Mouse (Mus musculus) c-Kit-positive CD71-negative TER-119-negative erythroid progenitor cells, embryonic 14.5 days (primary cell): Measurements from ENCODE around the gene Cadm3.

ENCODE experiments used
- DNase-seq: peaks from one replicate; pipeline ENCODE4 v3.0.0-alpha.2; 2013; ENCODE audit warnings: low read depth

Gene Cadm3

DNA sequence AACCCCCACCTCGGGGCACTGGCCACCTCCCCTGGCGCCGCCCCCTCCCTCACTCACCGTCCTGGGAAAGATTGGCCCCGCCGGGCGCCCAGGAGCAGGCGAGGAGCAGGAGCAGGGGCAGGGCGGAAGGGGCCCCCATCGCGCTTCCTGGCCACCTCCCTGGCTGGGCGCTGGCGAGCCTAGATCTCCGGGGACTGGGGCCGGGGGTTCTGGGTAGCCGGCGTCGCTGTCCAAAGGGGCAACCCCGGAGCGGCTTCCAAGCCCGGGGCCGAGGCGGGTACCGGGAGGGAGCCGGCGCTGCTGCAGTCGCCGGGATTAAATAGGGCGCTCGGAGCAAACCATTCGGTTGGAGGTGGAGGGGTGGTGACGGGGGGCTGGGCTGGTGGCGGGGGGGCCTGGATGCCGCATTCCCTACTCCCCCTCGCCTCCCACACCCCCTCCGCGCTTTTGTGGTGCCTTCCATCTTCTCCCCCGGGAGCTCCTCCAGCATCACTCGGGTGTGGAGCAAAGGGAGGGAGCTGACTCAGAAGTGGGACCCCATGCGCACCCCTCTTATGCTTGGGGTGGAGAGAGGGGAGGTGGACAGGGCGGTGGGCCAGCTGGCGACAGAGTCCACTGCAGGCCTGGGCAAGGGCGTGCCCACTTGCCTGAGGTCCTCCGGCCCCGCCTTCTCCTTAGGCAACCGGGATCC is at the start of gene Cadm3:
Gene Cadm3, minus strand, starts transcription at position 340 of the 691 bp plus-strand sequence.
- no peak for DNase-seq

DNA sequence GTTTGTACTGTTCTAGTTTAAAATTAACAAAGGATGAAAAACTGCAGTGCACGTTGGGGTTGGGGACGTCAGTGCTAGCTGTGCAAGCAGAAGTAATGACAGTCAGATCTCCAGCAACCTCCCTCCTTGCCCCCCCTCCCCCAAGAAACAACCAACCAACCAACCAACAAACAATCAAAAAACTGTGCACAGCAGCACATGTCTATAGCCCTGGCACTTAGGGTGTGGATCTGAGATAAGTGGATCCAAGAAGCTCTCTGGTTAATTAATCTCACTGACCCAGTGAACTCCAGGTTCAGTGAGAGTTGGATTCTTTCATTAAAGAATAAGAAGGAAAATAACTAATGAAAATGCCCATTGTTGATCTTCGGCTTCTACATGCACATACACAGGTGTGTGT is 47.1 kb upstream of the Cadm3 start:
- no peak for DNase-seq

DNA sequence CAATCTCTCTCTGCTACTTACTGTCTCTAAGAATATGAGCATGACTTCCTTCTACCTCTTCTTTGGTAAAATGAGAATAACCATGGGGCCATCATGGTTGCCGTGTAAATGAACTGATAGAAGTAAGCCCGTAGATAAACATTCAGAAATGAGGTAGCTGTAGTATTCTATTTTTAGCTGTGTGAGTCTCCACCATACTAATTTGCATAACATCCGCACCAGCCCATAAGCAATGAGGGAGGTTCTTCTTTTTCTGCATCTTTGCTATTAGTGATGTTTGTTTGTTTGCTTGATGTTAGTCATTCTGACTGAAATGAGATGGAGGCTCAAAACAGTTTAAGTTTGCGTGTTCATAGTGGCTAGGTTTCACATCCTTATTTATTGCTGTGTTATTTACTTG is 44.4 kb upstream of the Cadm3 start:
- no peak for DNase-seq

DNA sequence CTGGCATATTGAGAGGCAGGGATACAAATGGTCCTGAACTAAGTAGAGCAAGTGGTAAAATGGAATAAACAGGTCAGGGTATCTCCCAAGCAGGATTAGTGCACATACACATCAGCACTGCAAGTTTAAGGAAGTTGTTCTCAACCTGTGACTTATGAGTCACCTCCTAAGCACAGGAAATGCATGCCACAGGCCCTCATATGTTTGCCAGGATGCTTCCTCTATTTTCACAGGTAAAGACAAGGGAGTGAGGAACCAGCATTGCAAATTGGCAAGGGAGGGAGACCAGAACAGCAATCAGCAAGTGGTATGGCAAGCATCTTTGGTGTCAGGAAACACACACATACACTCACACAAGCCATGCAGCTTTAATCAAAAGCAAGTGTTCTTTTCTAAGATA is 41.6 kb upstream of the Cadm3 start:
- DNase-seq = no peak

DNA sequence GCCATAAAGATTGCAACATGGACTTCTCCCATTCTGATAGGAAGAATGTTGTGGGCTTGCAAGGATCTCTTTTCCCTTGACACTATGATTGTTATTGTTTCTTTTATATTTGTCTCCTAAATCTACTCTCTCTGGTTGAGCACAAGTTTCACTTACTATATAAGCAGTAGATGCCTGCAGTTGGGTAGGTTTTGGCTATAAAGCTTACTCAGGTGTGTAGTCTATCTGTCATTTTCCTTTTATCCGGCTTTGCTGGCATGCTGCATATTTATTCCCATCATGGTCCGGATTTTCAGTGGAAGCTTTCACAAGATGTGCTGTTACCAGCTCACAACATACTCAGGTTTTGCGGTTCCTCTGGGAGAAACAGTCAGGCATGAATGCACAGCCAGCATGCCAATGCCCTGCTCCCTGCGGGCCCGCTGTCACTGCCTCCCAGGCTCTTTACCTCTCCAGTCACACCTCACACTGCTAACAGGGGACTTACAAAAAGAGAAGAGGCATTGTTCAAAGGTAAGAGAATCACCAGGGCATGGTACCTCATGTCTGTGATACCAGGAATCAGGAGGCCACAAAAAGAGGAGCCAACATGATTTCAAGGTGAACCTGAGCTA is 37.3 kb upstream of the Cadm3 start:
- no peak for DNase-seq

DNA sequence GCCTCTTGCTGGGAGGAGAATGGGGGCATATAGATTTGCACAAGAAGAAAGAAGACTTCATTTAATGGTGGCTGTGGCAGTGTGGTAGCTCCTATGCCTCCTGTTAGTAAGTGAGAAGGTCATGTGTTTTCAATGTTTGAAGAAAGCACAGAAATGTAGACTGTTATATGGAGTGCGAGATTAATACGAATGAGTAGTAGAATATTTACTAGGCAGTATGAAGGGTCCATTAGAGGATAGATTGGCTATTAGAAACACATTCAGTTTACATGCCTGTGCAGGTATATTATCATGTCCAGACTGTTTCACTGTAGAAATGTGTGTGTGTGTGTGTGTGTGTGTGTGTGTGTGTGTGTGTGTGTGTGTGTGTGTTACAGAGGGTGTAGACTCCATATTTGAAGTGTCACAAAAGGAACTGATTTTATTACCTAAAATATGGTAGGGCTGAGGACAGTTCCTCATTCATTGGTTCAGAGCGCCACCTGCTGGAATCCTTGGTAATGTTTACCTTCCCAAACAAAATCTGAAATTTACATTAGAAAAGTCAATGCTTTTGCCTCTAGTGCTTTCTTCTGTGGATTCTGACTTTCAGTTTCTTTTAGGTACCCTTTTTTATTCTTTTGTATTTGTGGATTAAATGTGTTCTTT is 31.0 kb upstream of the Cadm3 start:
- peak; percentile 58 for DNase-seq

DNA sequence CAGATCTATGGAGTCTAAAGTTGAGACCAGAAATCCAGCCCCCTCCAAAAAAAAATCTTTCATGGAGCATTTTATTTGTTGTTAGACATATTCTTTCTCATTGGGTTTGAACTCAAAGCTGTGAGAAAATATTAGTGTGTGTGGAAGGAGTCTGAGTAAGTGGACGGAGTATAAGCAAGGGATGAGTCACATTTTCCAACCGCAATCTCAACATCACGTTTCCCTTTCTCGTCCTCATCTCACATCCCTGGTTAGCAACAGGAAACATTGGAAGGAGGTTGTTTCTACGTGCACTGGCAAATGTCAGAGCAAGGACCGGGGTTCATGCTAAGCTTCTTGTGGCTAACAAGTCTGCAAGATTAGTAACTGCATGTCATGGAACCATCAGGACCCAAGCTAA is 24.3 kb upstream of the Cadm3 start:
- DNase-seq = peak; percentile 18

DNA sequence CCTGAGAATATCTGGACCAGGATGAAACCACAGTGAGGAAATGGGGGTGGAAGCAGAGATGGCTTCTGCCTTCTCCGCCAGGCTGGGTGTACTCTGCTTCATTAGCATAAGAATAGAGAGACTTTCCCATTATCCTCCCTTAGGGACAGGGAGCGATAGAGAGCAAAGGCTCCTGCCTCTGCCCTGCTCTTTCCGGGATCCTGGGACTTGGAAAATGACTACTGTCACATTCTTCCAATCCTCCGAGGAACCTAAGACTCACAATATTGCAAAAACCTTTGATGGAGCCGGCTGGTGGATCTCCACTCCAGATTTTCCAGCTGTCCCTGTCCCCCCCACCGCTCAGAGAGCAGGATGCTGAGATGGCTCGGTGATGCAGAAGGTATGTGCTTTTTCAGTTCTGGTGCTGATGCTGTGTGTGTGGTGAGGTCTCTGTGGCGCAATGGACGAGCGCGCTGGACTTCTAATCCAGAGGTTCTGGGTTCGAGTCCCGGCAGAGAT is 22.5 kb upstream of the Cadm3 start:
- DNase-seq = no peak

DNA sequence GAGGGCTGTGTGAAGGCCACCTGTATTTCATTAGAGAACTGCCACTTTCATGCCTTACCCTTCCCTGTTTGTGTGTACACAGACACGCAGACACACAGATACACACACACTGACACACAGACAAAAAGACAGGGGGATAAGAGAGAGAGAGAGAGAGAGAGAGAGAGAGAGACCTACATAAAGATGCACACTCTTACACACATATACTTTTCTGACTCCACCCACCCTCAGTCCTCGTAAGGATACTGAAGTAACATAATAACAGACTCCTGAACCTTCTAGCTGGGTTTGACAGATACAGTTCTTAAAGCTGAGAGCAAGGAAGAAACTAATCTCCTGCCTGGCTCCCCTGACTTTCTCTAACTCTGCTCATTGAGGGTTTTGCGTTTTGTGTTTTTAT is 21.9 kb upstream of the Cadm3 start:
- no peak for DNase-seq

DNA sequence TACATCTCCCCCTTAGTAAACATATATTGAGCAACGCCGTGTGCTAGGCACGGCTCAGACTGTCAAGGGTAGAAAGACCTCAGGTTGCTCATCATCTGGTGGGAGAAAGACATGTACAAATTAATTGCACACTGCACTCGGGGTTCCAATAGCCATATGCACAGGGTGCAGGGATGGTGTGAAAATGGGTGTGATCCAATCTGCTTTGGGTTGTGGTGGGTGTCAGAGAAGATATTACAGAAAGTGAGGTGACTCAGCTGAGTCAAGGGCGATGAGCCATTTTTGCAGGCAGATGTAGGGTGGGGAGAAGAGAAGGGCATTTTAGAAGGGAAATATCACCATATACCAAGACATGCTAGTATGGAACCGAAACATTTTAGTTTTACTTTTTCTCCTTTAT is 13.9 kb upstream of the Cadm3 start:
- DNase-seq = no peak

DNA sequence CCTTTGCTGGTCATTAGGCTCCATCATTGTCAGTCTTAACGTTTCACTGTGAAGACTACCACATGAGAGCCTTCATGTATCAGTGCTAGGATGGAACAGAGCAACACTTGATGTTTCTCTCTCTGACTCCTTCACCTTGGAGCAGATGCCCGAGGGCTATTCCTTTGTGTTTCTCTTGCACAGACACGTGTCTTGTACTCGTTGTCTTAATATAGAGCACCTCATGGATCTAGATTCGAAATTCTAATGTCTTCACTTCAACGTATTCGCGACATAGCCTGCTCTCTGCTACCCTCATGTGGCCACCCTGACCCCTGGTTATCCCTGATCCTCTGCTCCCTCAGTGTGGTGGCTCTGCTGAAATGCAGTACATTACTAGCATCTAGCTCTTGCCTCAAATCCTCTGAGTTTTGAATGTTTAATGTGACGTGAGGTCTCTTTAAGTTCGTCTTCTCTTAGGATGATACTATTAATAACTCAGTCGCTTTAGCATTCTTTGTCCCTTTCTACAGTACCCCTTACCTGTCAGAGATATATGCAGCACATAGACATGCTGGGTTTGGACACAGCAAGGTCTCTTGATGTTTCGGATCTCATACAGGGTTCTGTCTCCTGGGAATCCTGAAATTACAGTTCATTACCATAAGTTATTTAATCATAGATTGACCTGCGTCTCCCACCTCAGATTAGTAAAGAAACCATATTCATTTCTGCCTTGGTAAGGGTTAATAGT is 10.1 kb upstream of the Cadm3 start:
- DNase-seq = peak; percentile 22

DNA sequence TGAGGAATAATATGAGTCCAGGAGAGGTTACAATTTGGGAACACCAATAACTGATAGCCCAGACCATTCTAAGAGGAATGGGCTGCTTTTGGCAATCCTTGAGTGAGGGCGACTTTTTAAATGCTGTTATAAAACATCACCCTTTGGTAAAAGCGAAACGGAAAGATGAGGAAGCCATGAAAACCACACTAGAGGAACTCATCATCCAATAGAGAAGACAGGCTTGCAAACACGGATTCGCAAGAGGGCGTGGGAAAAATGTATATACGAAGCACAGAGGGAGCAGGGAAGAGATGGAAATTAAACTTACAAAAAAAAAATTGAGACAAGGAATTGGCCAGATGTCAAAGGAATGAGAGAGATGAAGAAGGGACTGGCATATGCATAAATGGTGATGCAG is 6.5 kb upstream of the Cadm3 start:
- DNase-seq = no peak

DNA sequence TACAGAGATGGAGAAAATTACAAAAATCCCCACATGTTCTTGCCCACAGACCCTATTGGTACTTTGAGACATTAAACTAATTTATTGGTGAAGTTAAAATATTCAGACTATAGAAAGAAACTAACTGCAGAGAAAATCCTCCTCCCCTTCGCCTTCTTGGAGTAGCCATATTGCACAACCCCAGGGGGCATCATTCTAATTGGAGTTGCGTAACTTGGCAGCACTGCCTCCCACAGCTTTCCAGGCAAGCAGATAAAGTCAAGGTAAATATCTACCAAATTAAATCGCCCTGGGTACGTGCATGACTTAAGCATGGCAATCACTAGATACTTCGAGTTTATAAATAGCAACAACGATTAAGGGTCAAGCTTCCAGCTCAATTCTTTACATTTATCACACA is 4.1 kb upstream of the Cadm3 start:
- DNase-seq = no peak

DNA sequence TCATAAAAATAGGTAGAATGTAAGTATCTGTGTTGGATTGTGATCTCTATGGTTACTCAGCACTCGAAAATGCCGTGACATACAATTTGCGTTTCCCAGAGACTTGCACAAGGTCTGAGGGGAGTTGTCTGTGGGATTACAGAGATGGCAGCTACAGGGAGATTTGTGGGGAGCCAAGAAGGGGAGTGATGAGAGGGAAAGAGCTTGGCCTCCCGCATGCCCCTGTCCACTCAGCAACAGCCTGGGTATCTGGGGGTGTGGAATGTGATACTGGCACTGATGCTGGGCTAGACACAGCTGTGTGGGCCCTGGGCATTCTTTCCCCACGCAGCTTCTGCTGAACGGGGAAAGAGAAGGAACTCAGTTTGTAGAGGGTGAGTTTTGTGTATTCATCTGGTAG is 3.0 kb upstream of the Cadm3 start:
- no peak for DNase-seq

DNA sequence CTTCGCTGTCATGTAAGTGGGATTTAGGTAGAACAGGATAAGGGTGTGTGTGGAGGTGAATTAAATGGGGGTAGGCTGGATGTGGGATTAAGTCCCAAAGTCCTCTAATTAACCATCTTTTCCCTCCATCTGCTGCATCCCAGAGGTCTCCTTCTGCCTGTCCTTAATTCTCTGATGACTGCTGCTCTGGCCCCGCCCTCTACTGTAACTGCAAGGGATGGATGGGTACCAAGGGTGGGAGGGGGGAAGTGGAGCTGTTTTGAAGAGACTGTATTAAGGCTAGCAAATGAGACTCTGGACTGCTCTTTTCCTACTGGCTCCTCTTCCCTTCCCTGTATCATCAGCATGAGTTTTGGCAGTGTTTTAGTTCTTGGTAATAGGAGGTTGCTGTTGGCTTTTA is 2.1 kb upstream of the Cadm3 start:
- no peak for DNase-seq

DNA sequence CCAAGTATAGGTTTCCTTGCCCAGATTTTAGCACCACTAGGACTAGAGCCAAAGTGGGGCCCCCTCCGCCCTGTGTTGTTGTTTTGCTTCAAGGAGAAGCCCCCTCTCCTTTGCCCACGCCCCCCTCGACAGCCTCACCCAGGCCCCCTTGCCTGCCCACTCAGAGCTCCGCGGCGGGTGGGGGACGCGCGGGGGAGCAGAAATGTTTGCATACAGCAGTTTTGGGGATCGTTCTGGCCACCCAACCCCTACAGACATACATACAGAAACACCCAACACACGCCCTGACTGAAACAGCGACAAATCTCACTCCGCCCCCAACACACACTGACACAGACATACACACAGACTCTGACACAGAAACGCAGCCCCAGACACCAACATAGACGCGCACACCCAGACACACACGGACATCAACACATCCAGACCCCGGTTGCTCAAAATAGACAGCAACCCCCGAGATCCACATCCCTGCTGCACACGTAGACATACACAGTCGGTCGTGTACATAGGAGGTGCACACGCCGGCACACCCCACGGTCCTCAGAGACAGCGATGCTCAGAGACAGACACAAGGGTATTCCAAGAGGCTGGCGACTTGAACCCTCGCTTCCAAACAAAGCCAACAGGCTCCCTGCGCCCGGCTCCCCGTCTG is 667 bp downstream of the Cadm3 start:
- no peak for DNase-seq

DNA sequence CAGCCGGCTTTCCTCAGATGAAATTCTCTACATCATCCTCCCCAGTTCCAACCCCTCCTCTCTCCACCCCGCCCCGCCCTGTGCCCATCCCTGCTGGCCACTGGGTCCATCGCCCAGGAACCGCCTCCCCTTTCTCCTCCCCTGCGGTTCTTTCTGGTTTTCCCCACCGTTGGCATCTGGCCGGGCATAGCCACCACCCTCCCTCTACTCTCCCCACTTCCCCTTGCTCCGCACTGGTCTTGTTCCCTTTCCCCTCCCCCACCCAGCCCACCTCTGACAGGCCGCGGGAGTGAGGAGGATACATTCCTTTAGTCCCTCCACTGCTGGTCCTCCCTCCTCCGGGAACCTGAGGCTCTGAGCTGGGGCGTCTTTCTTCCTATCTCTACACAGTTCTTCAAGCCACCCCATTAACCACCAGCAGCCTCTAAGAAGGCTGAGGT is 1.5 kb downstream of the Cadm3 start:
- no peak for DNase-seq

DNA sequence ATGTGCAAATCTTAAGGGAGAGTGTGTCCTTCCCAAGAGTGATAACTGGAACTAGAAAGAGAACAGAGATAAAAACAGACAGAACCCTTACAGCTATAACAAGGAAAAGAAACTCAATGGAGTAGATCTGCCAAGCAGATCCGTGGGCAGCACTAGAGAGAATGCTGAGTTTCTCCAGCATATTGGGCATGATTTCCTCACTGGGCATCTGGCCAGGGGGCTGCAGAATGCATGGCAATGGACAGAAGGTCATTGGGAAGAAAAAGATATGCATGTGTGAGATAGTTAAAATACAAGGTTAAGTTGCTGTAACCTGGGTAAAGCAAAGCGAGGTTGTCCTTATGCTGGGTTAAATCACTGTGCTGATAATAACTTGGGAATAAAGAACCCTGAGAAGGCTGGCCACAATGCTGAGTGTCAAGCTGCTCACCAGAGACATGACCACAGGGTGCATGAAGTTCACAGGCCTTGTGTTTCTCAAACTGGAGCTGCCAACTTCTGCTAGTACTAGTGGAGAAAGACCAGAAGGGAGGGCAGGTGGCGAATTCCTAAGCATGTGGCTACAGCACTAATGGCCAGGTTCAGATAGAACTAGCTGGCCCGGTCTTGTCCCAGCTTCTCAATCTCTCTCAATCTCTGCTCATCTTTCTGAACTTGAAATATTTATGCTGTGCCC is 3.2 kb downstream of the Cadm3 start:
- DNase-seq = no peak

DNA sequence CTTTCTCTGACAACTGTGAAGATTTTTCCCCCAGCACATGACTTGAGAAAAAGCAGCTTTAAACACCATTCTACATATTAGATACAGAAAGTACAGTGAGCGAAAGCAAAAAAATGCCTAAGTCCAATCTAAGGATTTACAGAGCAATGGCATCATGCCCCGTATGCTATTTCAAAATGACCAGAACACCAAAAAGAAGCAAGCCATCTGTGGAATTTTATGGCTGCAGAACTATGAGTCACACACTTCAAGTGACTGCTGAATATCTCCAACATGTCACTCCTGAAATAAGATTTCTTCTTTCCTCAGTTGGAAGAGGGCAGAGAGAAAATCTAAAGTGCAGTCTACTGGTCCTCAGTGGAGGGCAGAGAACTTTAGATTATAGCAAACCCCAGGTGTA is 4.1 kb downstream of the Cadm3 start:
- no peak for DNase-seq

DNA sequence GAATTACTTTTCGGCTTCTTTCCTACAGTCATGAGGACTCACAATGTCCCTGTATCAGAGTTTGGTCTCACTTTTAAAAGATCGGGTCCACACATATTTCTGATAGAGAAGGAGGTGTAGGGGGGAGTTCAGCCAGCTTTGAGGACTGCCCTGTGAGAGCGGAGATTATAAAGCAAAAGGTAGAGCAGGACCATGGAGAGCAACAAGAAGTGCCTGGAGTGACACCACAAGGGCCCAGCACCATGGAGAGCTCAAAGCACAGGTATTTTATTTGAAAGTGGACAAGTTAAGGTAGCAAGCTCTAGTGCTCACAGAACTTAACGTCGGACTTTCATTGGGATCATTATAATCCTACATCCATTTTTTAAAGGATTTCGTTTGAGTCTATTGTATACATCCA is 5.8 kb downstream of the Cadm3 start:
- DNase-seq = peak; percentile 62

DNA sequence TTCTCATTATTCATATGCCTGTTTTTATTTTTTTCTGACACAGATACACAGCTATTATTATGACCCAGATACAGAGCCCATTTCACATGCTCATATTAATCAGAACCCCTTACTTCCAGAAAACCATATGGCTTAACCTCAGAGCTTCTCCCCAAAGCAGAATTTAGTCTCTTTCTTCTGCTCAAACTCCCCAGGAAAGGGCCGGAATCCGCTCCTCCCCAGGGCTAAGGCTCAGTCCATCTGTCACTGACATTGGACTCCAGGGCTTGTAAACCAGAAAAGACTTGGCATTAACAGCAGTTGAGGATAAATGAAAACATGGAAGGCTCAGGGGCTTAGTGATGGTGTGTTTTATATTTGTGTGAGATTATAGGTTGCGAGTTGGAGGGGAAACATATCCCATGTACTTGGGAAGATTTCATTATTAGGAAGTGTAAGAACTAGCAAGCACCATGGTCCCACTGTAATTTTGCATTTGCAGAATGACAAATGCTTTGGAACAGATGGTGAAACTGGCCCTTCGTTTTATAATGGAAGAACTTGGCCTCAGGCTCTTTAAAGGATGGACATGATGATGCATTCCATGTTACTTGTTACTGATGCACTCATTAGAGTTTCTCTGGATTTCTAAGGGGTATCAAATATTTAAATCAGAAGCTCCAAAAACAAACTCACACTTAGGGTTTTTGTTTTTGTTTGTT is 7.8 kb downstream of the Cadm3 start:
- no peak for DNase-seq
